Mouse (Mus musculus): ENCODE measurements around the gene Zzz3.

GRCm38 (mm10) chr3:152497842-152498241 lies 102.6 kb downstream of the Zzz3 start:
- no peak for TF ChIP-seq POLR2A (IDR thresholded peaks at IDR 0.05; ENCODE audit: low read depth, low read length)
- TF ChIP-seq CTCF (IDR thresholded peaks at IDR 0.05; ENCODE audit: borderline replicate concordance, insufficient read depth, low read length): no peak
